8 mouse cellular contexts compared by ENCODE assay signal in the genomic region with DNA sequence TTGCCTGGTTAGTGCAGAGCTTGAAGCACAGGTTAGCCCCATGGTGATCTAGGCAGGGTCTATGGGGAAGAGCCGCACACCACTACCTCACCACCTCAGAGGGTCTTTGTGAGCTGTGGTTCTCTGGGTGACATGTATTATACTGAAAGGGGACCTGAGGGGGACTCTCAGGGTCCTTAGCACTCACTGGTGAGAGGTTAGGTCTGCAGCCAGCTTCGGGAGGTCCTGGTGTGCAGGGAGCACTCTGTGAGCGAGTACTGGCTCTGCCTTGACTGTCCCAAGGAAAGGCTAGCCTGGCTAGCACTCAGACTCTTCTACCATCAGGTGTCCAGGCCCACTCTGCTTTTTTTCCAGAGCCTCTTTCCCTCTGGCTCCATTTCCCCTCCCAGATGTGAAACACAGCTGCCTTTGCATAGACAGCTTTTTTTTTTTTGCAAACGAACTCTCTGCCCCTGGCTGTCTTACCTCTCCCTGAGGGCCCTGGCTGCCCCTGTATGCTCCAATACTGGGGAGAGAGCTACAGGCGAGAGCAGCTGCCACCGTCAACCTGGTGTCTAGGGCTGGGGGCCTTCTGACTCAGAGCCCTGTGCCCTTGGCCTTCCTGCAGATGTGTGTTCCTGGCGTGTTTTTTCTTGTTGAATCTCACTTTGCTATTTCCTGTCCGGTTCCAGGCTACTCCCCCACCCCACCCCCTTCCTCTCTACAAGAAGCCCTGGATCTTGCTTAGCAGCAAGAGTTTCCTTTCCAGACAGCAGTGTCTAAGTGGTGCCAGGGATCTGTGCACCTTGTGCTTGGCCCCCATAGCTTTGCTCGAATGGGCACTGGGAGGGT. TPM values are rescaled to one million over a fixed set of nuclear protein-coding genes. Genes with fewer than 3 reads are reported as not detected.
A peak's percentile ranks its signal among the peaks of the same experiment; 100 is the strongest.
DNase-seq lines count a peak whose midpoint lies in the region; ATAC-seq and TF ChIP-seq lines count a peak whose summit lies in the region.

No protein-coding gene starts in this region.

- DNase-seq in urinary bladder, postnatal 14 days (ENCODE audit: low spot score), result peak; percentile 51
- no peak for DNase-seq in urinary bladder, adult 2 months (ENCODE audit: low spot score)
- peak; percentile 84 for DNase-seq in heart, adult 8-10 months (ENCODE audit: low spot score)
- peak; percentile 87 for DNase-seq in kidney, adult 2 months
- DNase-seq in layer of hippocampus, adult 11-12 months (ENCODE audit: low spot score), result no peak
- DNase-seq in right cerebral cortex, postnatal 36 days (ENCODE audit: low spot score in 2 of 2), result no peak

- no peak for TF ChIP-seq CTCF in kidney, adult 2 months (conservative IDR thresholded peaks at IDR 0.05; ENCODE audit: insufficient read depth, insufficient read length, low read depth, low read length)

- no peak overlapping the region for H3K4me3 ChIP-seq in kidney, adult 2 months (ENCODE audit: insufficient read depth, low read depth, low read length)
- H3K4me3 ChIP-seq in midbrain, embryonic 16.5 days (ENCODE audit: low read depth, low read length), result no peak overlapping the region

- H3K4me1 ChIP-seq in kidney, adult 2 months (ENCODE audit: control insufficient read depth, insufficient read depth, low read length), result peaks cover 25% of the 10 kb centered on the region
- no peaks in the 10 kb centered on the region for H3K4me1 ChIP-seq in midbrain, embryonic 16.5 days (ENCODE audit: control insufficient read depth, insufficient read depth, low read length)

- no peaks in the 10 kb centered on the region for H3K27me3 ChIP-seq in kidney, adult 2 months (replicated peaks; ENCODE audit: control insufficient read depth, insufficient read depth, low read length)
- H3K27me3 ChIP-seq in midbrain, embryonic 16.5 days (ENCODE audit: control insufficient read depth, insufficient read depth, low read depth, low read length), result no peaks in the 10 kb centered on the region

- 46% methylated on average over 9 of the region's 9 CpGs for WGBS in kidney, adult 2 months
- WGBS in midbrain, embryonic 16.5 days, result 70% methylated on average over 9 of the region's 9 CpGs

- no peaks in the 10 kb centered on the region for H3K36me3 ChIP-seq in kidney, adult 2 months (ENCODE audit: control insufficient read depth, insufficient read depth, low read length)
- no peaks in the 10 kb centered on the region for H3K36me3 ChIP-seq in midbrain, embryonic 16.5 days (ENCODE audit: control insufficient read depth, insufficient read depth, low read length)

- ATAC-seq in midbrain, embryonic 16.5 days, result no peak
- ATAC-seq in inflammation-experienced regulatory T-cells, adult 6 months, result no peak

- peak overlapping the region; percentile 85 for H3K27ac ChIP-seq in kidney, adult 2 months (ENCODE audit: insufficient read depth, low read depth, low read length)
- peak overlapping the region; percentile 37; the same call in 1 of the 2 replicates for H3K27ac ChIP-seq in midbrain, embryonic 16.5 days (ENCODE audit: low read length)

- no peaks in the 10 kb centered on the region for H3K9me3 ChIP-seq in midbrain, embryonic 16.5 days (replicated peaks; ENCODE audit: control insufficient read depth, low read length, poor library complexity, severe bottlenecking)

- TF ChIP-seq POLR2A in kidney, adult 2 months (IDR thresholded peaks at IDR 0.05; ENCODE audit: low read depth, low read length), result no peak

- no peak overlapping the region for H3K9ac ChIP-seq in midbrain, embryonic 16.5 days (ENCODE audit: low read depth, low read length)

- H3K4me2 ChIP-seq in midbrain, embryonic 16.5 days (ENCODE audit: low read length), result no peak overlapping the region

RNA-seq across cellular contexts. Expression of a gene that starts 29.5 kb away (rescaled TPM):
- polyA plus RNA-seq in urinary bladder, adult 2 months (2012; rRNA removed), result 35.5 and 115 TPM in 2 replicates
- total RNA-seq in heart, adult 8-10 months (2022), result 100 to 1,000 TPM; 124 to 205 (median 189) TPM
- polyA plus RNA-seq in kidney, adult 2 months (2012; rRNA removed), result 29.7 and 34.7 TPM in 2 replicates
- polyA plus RNA-seq in midbrain, embryonic 16.5 days (2015; fragmentation: Nextera tagmentation; extraction: Ambion mirVana), result 3.4 and 3.6 TPM in 2 replicates
- not detected for polyA plus RNA-seq in inflammation-experienced regulatory T-cells, adult 6 months (2017; shearing (Covaris generic))

RNA-seq across cellular contexts. Expression of a gene that starts 45.0 kb away (rescaled TPM):
- polyA plus RNA-seq in urinary bladder, adult 2 months (2012; rRNA removed), result not detected in 2 replicates
- not detected for total RNA-seq in heart, adult 8-10 months (2022)
- polyA plus RNA-seq in kidney, adult 2 months (2012; rRNA removed), result 0.22 and 0.46 TPM in 2 replicates
- not detected in 2 replicates for polyA plus RNA-seq in midbrain, embryonic 16.5 days (2015; fragmentation: Nextera tagmentation; extraction: Ambion mirVana)
- not detected for polyA plus RNA-seq in inflammation-experienced regulatory T-cells, adult 6 months (2017; shearing (Covaris generic))

Comparison
In these comparisons a context has a peak if more than half of its experiments do, and no peak if none do; other contexts are left out.
1. DNase-seq: peak in urinary bladder, postnatal 14 days (single experiment), heart, adult 8-10 months (single experiment) and kidney, adult 2 months (single experiment); none in urinary bladder, adult 2 months (single experiment), layer of hippocampus, adult 11-12 months (single experiment) and right cerebral cortex, postnatal 36 days (0 of 2).